Mouse (Mus musculus) liver, adult 2 months (tissue): ENCODE measurements around the gene Arnt2. TPM values are rescaled to one million over a fixed set of nuclear protein-coding genes. Genes with fewer than 3 reads are reported as not detected.

Experiments
- DNase-seq: peaks from one replicate; pipeline ENCODE4 v3.0.0-alpha.2; 2011; ENCODE audit warnings: low read depth, low spot score; ENCODE audit errors: extremely low read depth
- H3K27ac ChIP-seq: fragments of 200-500 bp; replicated peaks from 2 replicates; pipeline ENCODE4 v1.5.1; 2012; ENCODE audit warnings: low read depth, mild to moderate bottlenecking, control low read depth, inconsistent platforms, low read length; ENCODE audit not compliant: insufficient read depth
- H3K27me3 ChIP-seq: fragments of 200-500 bp; 2 replicates; pipeline ENCODE4 v1.6.1; 2012; ENCODE audit warnings: mild to moderate bottlenecking, moderate library complexity, low read length, inconsistent platforms; ENCODE audit not compliant: control insufficient read depth, insufficient read depth
- H3K36me3 ChIP-seq: fragments of 200-500 bp; 2 replicates; pipeline ENCODE4 v1.6.1; 2012; ENCODE audit warnings: low read length, inconsistent platforms; ENCODE audit not compliant: control insufficient read depth, insufficient read depth
- H3K4me1 ChIP-seq: fragments of 200-500 bp; 2 replicates; pipeline ENCODE4 v1.6.1; 2011; ENCODE audit warnings: low read length; ENCODE audit not compliant: control insufficient read depth, insufficient read depth
- H3K4me3 ChIP-seq: fragments of 200-500 bp; 2 replicates; pipeline ENCODE4 v1.5.1; 2011; ENCODE audit warnings: low read depth, mild to moderate bottlenecking, control low read depth, low read length, moderate library complexity; ENCODE audit not compliant: insufficient read depth
- H3K79me2 ChIP-seq: fragments of 200-500 bp; 2 replicates; pipeline ENCODE4 v1.6.1; 2012; ENCODE audit warnings: inconsistent platforms, mild to moderate bottlenecking, low read length, moderate library complexity; ENCODE audit not compliant: control insufficient read depth, insufficient read depth
- H3K9ac ChIP-seq: fragments of 200-500 bp; 2 replicates; pipeline ENCODE4 v1.6.1; 2012; ENCODE audit warnings: low read depth, mild to moderate bottlenecking, control low read depth, inconsistent platforms, low read length
- CTCF ChIP-seq: fragments of 200-500 bp; IDR thresholded peaks from 2 replicates; pipeline ENCODE4 v1.5.1; 2011; ENCODE audit warnings: low read depth, low read length, control low read depth
- POLR2A ChIP-seq: fragments of 200-500 bp; IDR thresholded peaks from 2 replicates; pipeline ENCODE4 v1.6.1; 2011; ENCODE audit warnings: low read length, control low read depth; ENCODE audit not compliant: insufficient read depth; ENCODE audit errors: extremely low read depth
- WGBS: fragments of 180-500 bp; shearing (Covaris S2); methylation state at CpG from one replicate; pipeline ENCODE4 v1.1.7; 2018; 5-methylcytosine and 5-hydroxymethylcytosine counted together
- polyA plus RNA-seq: library from polyadenylated mRNA; depleted of rRNA; stranded (reverse); fragments of >200 nt; gene quantifications from 2 replicates; pipeline ENCODE4 v1.2.3, GENCODE M21; 2012
- total RNA-seq: library from RNA; depleted of rRNA; stranded (reverse); fragments of >200 nt; gene quantifications from 2 replicates; pipeline ENCODE4 v1.2.3, GENCODE M21; 2014

Gene Arnt2
- total and polyA plus RNA-seq, 2 experiments = not detected

DNA sequence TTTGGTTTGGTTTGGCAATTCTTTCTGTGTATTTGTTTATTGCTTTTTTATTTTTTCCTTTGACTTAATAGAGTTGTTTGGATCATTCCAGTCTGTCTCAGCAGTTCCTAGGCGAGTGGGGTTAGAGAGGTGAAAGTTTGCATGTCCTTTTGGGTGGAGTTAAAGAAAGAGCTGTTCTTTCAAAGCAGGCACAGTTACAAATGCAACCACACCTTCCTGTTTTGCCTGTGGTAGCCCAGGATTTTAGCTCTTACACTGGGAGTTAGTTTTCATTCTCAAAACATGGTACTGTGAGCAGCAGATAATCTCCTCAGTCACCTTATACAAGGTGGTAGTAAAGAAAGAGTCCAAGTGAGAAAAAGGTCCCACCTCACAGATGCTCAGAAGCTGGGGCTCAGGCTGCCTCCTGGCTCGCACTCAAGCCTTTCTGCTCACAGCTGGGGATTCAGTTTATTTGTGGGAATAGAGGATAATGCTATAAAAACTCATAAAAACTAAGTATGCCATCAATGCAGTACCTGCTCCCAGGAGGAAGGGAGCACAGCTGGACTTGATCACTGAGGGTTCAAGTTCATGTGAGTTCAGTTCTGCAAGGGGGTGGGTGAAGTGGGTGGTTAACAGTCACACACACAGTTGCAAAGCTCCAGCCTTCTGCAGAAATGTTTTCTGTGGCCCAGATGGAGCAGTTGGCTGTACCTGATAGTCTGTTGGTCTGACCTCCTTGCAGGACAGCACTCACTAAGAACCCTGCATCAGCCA lies 84.2 kb downstream of the Arnt2 start:
- Histone ChIP-seq H3K79me2 (no peaks in the 10 kb centered on the region), H3K4me3 (no peak overlapping the region), H3K4me1 (no peaks in the 10 kb centered on the region), H3K27me3 (no peaks in the 10 kb centered on the region), H3K36me3 (no peaks in the 10 kb centered on the region), H3K27ac (no peak overlapping the region), H3K9ac (no peak overlapping the region)
- no peak for DNase-seq
- TF ChIP-seq CTCF (no peak), POLR2A (no peak)
- 70% methylated on average over 2 of the region's 2 CpGs for WGBS

- no peaks in the 10 kb centered on the region for H3K4me1 ChIP-seq
- 74% methylated on average over 1 of the region's 1 CpGs for WGBS
- no peak overlapping the region for H3K27ac ChIP-seq
- TF ChIP-seq POLR2A = no peak
- no peak overlapping the region for H3K9ac ChIP-seq
- H3K36me3 ChIP-seq = no peaks in the 10 kb centered on the region
- H3K4me3 ChIP-seq = no peak overlapping the region
- DNase-seq = no peak
- H3K27me3 ChIP-seq = no peaks in the 10 kb centered on the region
- no peaks in the 10 kb centered on the region for H3K79me2 ChIP-seq
Observed at GRCm38 (mm10) chr7:84321542-84321941, 88.4 kb downstream of the Arnt2 start.

DNA sequence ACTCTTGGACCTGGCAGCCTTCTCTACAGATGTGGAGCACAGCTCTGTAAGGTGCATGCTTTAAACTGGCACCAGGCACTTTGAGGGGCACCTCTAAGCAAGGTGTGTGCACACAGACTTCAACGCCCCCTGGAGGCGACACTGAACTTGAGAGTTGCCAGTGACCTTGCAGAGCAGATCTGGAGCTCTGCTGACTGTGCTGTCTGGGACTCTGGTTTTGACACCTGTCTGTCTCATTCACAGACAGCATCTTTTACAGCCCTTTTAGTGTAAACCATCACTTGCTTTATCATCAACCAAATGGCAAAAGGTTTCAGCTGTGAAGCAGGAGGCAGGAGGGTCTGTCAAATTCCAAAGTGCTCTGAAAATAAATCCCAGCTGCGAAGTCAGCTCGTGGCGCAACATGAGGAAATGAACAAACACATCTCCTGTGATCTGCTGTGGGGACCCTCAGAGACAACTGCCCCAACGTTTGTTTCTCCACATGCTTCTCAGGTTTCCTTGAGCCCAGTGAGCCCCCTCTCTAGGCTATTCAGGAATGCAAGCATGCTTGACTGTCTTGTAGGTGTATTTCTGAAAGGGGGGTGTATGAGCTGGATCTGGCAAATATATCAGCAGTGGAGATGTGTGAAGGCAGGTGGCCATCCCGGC lies 94.5 kb downstream of the Arnt2 start:
- Histone ChIP-seq H3K9ac (no peak overlapping the region), H3K79me2 (no peaks in the 10 kb centered on the region), H3K27ac (no peak overlapping the region), H3K4me1 (no peaks in the 10 kb centered on the region), H3K27me3 (no peaks in the 10 kb centered on the region), H3K36me3 (no peaks in the 10 kb centered on the region), H3K4me3 (no peak overlapping the region)
- 62% methylated on average over 7 of the region's 7 CpGs for WGBS
- no peak for TF ChIP-seq CTCF
- no peak for TF ChIP-seq POLR2A
- no peak for DNase-seq

- WGBS = 93% methylated on average over 2 of the region's 2 CpGs
- TF ChIP-seq POLR2A (no peak), CTCF (no peak)
- Histone ChIP-seq H3K27ac (no peak overlapping the region), H3K4me3 (no peak overlapping the region), H3K27me3 (no peaks in the 10 kb centered on the region), H3K36me3 (no peaks in the 10 kb centered on the region), H3K79me2 (no peaks in the 10 kb centered on the region), H3K9ac (no peak overlapping the region), H3K4me1 (no peaks in the 10 kb centered on the region)
- no peak for DNase-seq
Observed at GRCm38 (mm10) chr7:84314742-84315141, 95.2 kb downstream of the Arnt2 start.

GRCm38 (mm10) chr7:84311624-84312023 lies 98.4 kb downstream of the Arnt2 start:
- Histone ChIP-seq H3K79me2 (no peaks in the 10 kb centered on the region), H3K27ac (no peak overlapping the region), H3K4me1 (no peaks in the 10 kb centered on the region), H3K9ac (no peak overlapping the region), H3K4me3 (no peak overlapping the region), H3K27me3 (no peaks in the 10 kb centered on the region), H3K36me3 (no peaks in the 10 kb centered on the region)
- no peak for TF ChIP-seq POLR2A
- TF ChIP-seq CTCF = no peak
- WGBS = 74% methylated on average over 3 of the region's 3 CpGs
- no peak for DNase-seq

GRCm38 (mm10) chr7:84310909-84311311 lies 99.1 kb downstream of the Arnt2 start:
- Histone ChIP-seq H3K79me2 (no peaks in the 10 kb centered on the region), H3K9ac (no peak overlapping the region), H3K4me1 (no peaks in the 10 kb centered on the region), H3K27me3 (no peaks in the 10 kb centered on the region), H3K4me3 (no peak overlapping the region), H3K36me3 (no peaks in the 10 kb centered on the region), H3K27ac (no peak overlapping the region)
- DNase-seq = no peak
- TF ChIP-seq CTCF (no peak), POLR2A (no peak)
- whole genome bisulfite sequencing = 80% methylated on average over 4 of the region's 4 CpGs
